Mouse (Mus musculus) thymus, adult 2 months (tissue): Measurements from ENCODE around the gene Tcf21.

Source experiments
- CTCF ChIP-seq: fragments of 200-500 bp; IDR thresholded peaks from 2 replicates; pipeline ENCODE4 v1.5.1; 2012; ENCODE audit warnings: mild to moderate bottlenecking, control low read depth, low read length, moderate library complexity, borderline replicate concordance; ENCODE audit not compliant: control insufficient read depth, poor library complexity, insufficient read depth; ENCODE audit errors: extremely low read depth
- POLR2A ChIP-seq: fragments of 200-500 bp; IDR thresholded peaks from 2 replicates; pipeline ENCODE4 v1.6.1; 2012; ENCODE audit warnings: mild to moderate bottlenecking, low read length, control low read depth, moderate library complexity; ENCODE audit not compliant: control insufficient read depth, poor library complexity, insufficient read depth; ENCODE audit errors: extremely low read depth

- TF ChIP-seq POLR2A (no peak), CTCF (no peak)
Measured at GRCm38 (mm10) chr10:22843440-22844361, 23.7 kb upstream of the Tcf21 start.
